Mouse (Mus musculus): ENCODE measurements around the gene Gpr62. TPM values are rescaled to one million over a fixed set of nuclear protein-coding genes. Genes with fewer than 3 reads are reported as not detected.

Gene Gpr62
- polyA plus RNA-seq, 1 experiment from 2014 or later, result 0.13 TPM

DNA sequence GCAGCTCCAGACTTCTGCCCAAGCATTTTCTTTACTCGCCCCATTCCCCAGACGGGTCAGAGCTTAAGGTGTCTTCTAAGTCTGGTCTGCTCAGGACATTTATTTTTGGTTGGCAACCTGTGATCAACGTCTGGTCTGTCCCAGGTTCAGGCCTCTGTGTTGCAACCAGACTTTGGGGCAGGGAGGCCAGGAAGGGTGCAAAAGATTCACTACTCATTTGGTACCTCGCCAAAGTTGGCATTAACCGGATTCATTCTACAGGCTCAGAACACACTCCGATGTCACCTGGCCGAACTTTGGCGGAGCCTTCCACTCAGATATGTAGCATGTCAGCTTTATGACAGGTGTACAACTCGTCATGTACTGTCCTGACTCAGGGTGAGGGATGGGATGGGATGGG is 17.8 kb downstream of the Gpr62 start:
- H3K4me2 ChIP-seq (ENCODE audit: low read depth, low read length), result peak overlapping the region; percentile 93
- ATAC-seq (replicated peaks; ENCODE audit: extremely low read depth, insufficient read depth, low FRiP score), result peak; percentile 1; the same call in 1 of the 2 replicates
- peak overlapping the region; percentile 65 for H3K4me3 ChIP-seq (ENCODE audit: low read length)
- 34% methylated on average over 9 of the region's 9 CpGs for WGBS
- H3K9ac ChIP-seq (ENCODE audit: low read length), result peak overlapping the region; percentile 71
- H3K36me3 ChIP-seq (ENCODE audit: control insufficient read depth, insufficient read depth), result no peaks in the 10 kb centered on the region
- H3K4me1 ChIP-seq (ENCODE audit: control insufficient read depth, insufficient read depth, low read length), result peaks cover 31% of the 10 kb centered on the region
- peak overlapping the region; percentile 19 for H3K27ac ChIP-seq (ENCODE audit: low read length)
- H3K9me3 ChIP-seq (replicated peaks; ENCODE audit: control insufficient read depth, low read length), result no peaks in the 10 kb centered on the region
- no peaks in the 10 kb centered on the region for H3K27me3 ChIP-seq (ENCODE audit: control insufficient read depth, insufficient read depth, low read length)

DNA sequence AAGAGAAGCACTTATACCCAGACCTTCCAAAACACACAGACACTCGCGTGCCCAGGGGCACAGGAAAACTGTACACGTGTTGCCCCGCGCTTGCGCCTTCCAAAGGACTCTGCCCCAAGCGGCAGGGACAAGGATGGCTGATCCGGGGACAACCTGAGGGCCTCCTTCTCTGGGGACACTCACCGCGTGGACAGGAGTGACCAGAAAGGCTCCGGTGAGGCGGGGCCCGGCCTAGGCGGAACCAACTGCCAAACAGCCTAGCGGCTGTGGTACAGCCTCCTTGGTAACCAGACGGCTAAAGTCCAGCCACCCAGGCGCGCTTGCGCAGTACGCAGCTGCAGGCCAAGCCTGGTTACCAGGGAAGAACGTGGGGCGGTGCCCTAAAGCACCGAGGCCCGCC is 18.4 kb downstream of the Gpr62 start, which contains the start of the genes Abhd14b and Abhd14a:
Gene Abhd14b (plus strand): TSS at position 112 of the 400 bp plus-strand sequence.
Gene Abhd14a (minus strand): TSS at position 331 of the 400 bp plus-strand sequence.
- ATAC-seq (replicated peaks; ENCODE audit: extremely low read depth, insufficient read depth, low FRiP score), result peak; percentile 86

DNA sequence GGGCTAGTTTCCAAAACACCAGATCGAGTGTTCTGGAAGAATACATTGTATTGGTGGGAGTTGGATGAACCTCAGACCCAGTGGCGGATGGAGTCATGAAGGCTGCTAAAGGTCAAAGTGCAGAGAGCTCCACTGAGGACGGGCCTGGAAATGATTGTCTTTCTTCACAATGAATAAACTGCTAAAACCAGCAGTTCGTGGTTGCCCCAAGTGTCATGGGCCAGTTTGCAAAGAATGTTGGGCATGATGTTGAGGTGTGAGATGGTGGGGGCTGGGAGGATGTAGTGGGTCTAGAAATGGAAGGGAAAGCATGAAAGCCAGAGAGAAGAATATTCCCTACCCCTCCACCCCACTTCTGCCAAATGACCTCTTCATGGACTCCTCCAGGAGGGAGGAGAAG is 20.9 kb downstream of the Gpr62 start:
- Histone ChIP-seq H3K36me3 (ENCODE audit: control insufficient read depth, insufficient read depth) (no peaks in the 10 kb centered on the region), H3K9ac (ENCODE audit: low read length) (no peak overlapping the region), H3K9me3 (replicated peaks; ENCODE audit: control insufficient read depth, low read length) (no peaks in the 10 kb centered on the region), H3K27me3 (ENCODE audit: control insufficient read depth, insufficient read depth, low read length) (no peaks in the 10 kb centered on the region), H3K4me1 (ENCODE audit: control insufficient read depth, insufficient read depth, low read length) (peaks cover 14% of the 10 kb centered on the region), H3K27ac (ENCODE audit: low read length) (no peak overlapping the region), H3K4me2 (ENCODE audit: low read depth, low read length) (no peak overlapping the region), H3K4me3 (ENCODE audit: low read length) (no peak overlapping the region)
- WGBS, result 83% methylated on average over 4 of the region's 4 CpGs
- no peak for ATAC-seq (replicated peaks; ENCODE audit: extremely low read depth, insufficient read depth, low FRiP score)

More for the DNA sequence above, 18.4 kb downstream of the Gpr62 start, which contains the start of the genes Abhd14b and Abhd14a:
- H3K27ac ChIP-seq (ENCODE audit: low read length), result peak within 1 kb of the TSS; percentile 83
- WGBS, result under 1% methylated on average over 24 of the region's 24 CpGs
- H3K9ac ChIP-seq (ENCODE audit: low read length), result peak within 1 kb of the TSS; percentile 81
- no peaks in the 10 kb centered on the region for H3K36me3 ChIP-seq (ENCODE audit: control insufficient read depth, insufficient read depth)
- H3K4me2 ChIP-seq (ENCODE audit: low read depth, low read length), result peak within 1 kb of the TSS; percentile 93
- peak within 1 kb of the TSS; percentile 65 for H3K4me3 ChIP-seq (ENCODE audit: low read length)
- H3K9me3 ChIP-seq (replicated peaks; ENCODE audit: control insufficient read depth, low read length), result no peaks in the 10 kb centered on the region
- H3K27me3 ChIP-seq (ENCODE audit: control insufficient read depth, insufficient read depth, low read length), result no peaks in the 10 kb centered on the region
- peaks cover 25% of the 10 kb centered on the region for H3K4me1 ChIP-seq (ENCODE audit: control insufficient read depth, insufficient read depth, low read length)

DNA sequence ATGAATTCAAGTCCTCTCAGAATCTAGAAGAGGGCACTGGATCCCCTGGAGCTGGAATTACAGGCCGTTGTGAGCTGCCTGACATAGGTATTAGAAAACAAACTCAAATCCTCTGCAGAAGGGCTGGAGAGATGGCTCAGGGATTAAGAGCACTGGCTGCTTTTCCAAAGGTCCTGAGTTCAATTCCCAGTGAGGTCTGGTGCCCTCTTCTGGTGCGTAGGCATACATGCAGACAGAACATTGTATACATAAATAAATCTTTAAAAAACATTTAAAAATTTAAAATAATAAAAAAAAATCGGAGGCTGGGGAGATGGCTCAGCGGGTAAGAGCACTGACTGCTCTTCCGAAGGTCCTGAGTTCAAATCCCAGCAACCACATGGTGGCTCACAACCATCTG is 23.1 kb downstream of the Gpr62 start:
- H3K4me3 ChIP-seq (ENCODE audit: low read length), result no peak overlapping the region
- H3K4me2 ChIP-seq (ENCODE audit: low read depth, low read length), result no peak overlapping the region
- H3K36me3 ChIP-seq (ENCODE audit: control insufficient read depth, insufficient read depth), result no peaks in the 10 kb centered on the region
- H3K9me3 ChIP-seq (replicated peaks; ENCODE audit: control insufficient read depth, low read length), result no peaks in the 10 kb centered on the region
- ATAC-seq (replicated peaks; ENCODE audit: extremely low read depth, insufficient read depth, low FRiP score), result no peak
- H3K9ac ChIP-seq (ENCODE audit: low read length), result no peak overlapping the region
- H3K27ac ChIP-seq (ENCODE audit: low read length), result no peak overlapping the region
- 76% methylated on average over 5 of the region's 5 CpGs for WGBS
- peaks cover 10% of the 10 kb centered on the region for H3K4me1 ChIP-seq (ENCODE audit: control insufficient read depth, insufficient read depth, low read length)
- H3K27me3 ChIP-seq (ENCODE audit: control insufficient read depth, insufficient read depth, low read length), result no peaks in the 10 kb centered on the region

DNA sequence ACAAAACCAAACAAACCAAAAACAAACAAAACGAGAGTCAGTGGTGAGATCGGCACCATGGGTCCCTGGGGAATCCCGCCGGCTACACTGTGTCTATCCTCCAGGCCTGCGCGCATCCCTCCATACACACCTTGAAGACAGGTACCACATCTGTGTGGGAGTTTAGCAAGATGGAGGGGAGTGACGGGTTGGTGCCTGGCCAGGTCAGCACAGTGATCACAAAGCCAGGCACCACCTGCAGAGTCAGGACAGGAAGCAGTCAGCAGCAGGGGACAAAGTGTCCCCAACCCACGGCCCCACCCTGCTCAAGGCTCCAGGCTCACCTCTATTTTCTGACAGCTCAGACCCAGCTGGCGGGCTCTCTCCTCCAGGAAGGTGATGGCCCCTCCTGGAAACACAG is 29.2 kb downstream of the Gpr62 start:
- Histone ChIP-seq H3K36me3 (ENCODE audit: control insufficient read depth, insufficient read depth) (peaks cover 22% of the 10 kb centered on the region), H3K27me3 (ENCODE audit: control insufficient read depth, insufficient read depth, low read length) (no peaks in the 10 kb centered on the region), H3K27ac (ENCODE audit: low read length) (no peak overlapping the region), H3K9ac (ENCODE audit: low read length) (0 out of 2 replicates have a peak overlapping the region, but pooled peaks have one; percentile 11), H3K4me3 (ENCODE audit: low read length) (no peak overlapping the region), H3K4me2 (ENCODE audit: low read depth, low read length) (no peak overlapping the region), H3K9me3 (replicated peaks; ENCODE audit: control insufficient read depth, low read length) (no peaks in the 10 kb centered on the region), H3K4me1 (ENCODE audit: control insufficient read depth, insufficient read depth, low read length) (peaks cover 11% of the 10 kb centered on the region)
- ATAC-seq (replicated peaks; ENCODE audit: extremely low read depth, insufficient read depth, low FRiP score), result no peak
- 78% methylated on average over 9 of the region's 9 CpGs for WGBS

DNA sequence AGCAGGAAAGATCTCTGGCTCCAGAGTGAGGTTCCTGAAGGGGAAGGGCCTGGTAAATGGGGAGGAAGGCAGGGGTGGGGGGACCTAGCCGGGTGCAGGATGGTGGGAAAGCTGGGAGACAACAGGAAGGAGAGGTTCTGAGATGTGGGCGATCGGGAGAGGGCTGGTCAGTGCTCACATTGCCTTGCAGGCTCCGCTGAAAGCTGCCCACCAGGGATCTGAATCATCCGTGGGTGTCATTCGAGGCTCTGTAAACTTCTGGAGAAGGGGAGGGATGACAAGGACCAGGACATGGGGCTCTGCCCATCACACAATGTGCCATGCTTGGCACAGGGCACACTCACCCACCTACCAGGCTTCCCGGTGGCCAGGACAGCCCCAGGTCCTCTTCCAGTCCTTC is 32.3 kb downstream of the Gpr62 start:
- no peak overlapping the region for H3K9ac ChIP-seq (ENCODE audit: low read length)
- no peaks in the 10 kb centered on the region for H3K27me3 ChIP-seq (ENCODE audit: control insufficient read depth, insufficient read depth, low read length)
- H3K4me1 ChIP-seq (ENCODE audit: control insufficient read depth, insufficient read depth, low read length), result peaks cover 17% of the 10 kb centered on the region
- no peaks in the 10 kb centered on the region for H3K9me3 ChIP-seq (replicated peaks; ENCODE audit: control insufficient read depth, low read length)
- no peak overlapping the region for H3K4me3 ChIP-seq (ENCODE audit: low read length)
- H3K27ac ChIP-seq (ENCODE audit: low read length), result no peak overlapping the region
- H3K4me2 ChIP-seq (ENCODE audit: low read depth, low read length), result no peak overlapping the region
- H3K36me3 ChIP-seq (ENCODE audit: control insufficient read depth, insufficient read depth), result peaks cover 29% of the 10 kb centered on the region
- ATAC-seq (replicated peaks; ENCODE audit: extremely low read depth, insufficient read depth, low FRiP score), result no peak
- 66% methylated on average over 7 of the region's 7 CpGs for WGBS

DNA sequence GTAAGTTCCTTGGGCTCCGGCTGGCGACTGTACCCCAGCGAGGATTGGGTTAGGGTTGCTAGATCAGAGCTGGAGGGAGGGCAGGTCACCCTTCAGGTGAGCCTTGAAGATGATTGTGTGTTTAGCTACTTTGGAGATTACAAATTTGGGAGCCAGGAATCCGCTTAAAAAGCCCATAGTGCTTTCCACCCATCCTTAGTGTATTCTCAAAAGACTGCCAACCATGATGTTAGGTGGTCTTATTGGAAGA is 35.8 kb downstream of the Gpr62 start:
- Histone ChIP-seq H3K4me3 (ENCODE audit: low read length) (peak overlapping the region; percentile 92), H3K4me1 (ENCODE audit: control insufficient read depth, insufficient read depth, low read length) (peaks cover 10% of the 10 kb centered on the region), H3K9me3 (replicated peaks; ENCODE audit: control insufficient read depth, low read length) (no peaks in the 10 kb centered on the region), H3K27me3 (ENCODE audit: control insufficient read depth, insufficient read depth, low read length) (no peaks in the 10 kb centered on the region), H3K4me2 (ENCODE audit: low read depth, low read length) (peak overlapping the region; percentile 87), H3K9ac (ENCODE audit: low read length) (peak overlapping the region; percentile 96), H3K36me3 (ENCODE audit: control insufficient read depth, insufficient read depth) (peaks cover 29% of the 10 kb centered on the region), H3K27ac (ENCODE audit: low read length) (peak overlapping the region; percentile 92)
- 0% methylated on average over 4 of the region's 4 CpGs for WGBS
- no peak for ATAC-seq (replicated peaks; ENCODE audit: extremely low read depth, insufficient read depth, low FRiP score)

DNA sequence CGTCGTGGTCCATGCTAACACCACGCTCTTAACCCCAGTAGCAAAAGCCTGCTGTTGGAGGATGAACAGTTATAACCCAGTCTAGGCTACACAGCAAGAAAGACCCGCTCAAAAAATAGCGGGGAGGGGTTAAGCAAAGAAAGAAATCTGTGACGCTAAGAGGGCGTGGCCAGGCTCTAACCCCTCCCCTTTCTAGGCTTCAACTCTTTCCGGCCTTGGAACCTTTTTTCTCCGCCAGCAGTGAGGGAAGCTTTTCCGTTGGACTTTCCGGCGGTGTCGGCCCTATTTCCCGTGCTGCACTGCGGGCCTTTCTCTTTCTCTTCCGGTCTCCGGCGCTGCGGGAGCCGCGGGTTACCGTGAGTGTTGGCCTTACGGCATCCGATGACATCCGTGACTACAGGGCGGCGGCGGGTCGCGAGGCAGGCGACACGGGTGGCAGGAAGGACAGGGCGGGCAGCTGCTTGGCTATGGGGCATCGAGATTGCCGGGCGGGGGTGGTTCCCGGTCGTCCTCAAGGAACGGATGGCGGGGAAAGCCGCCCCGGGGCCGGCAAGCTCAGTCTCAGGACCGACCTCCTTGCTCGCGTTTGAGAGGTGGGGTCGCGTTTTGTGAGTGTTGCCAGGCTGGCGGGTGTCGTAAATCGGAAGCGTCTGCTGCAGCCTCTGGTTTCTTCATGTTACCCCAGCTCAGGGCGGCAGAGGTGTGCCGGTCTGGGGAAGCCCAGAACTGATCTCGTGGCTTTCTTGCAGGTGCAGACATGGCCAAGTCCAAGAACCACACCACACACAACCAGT is 36.3 kb downstream of the Gpr62 start, which contains the start of gene Rpl29:
Gene Rpl29 (plus strand): TSS at position 234 of the 794 bp plus-strand sequence.
- under 1% methylated on average over 53 of the region's 55 CpGs for WGBS
- peak within 1 kb of the TSS; percentile 96 for H3K9ac ChIP-seq (ENCODE audit: low read length)
- peak within 1 kb of the TSS; percentile 92 for H3K4me3 ChIP-seq (ENCODE audit: low read length)
- H3K4me1 ChIP-seq (ENCODE audit: control insufficient read depth, insufficient read depth, low read length), result peaks cover 10% of the 10 kb centered on the region
- no peaks in the 10 kb centered on the region for H3K27me3 ChIP-seq (ENCODE audit: control insufficient read depth, insufficient read depth, low read length)
- H3K4me2 ChIP-seq (ENCODE audit: low read depth, low read length), result peak within 1 kb of the TSS; percentile 87
- peak; percentile 93 for ATAC-seq (replicated peaks; ENCODE audit: extremely low read depth, insufficient read depth, low FRiP score)
- peak within 1 kb of the TSS; percentile 95 for H3K27ac ChIP-seq (ENCODE audit: low read length)
- no peaks in the 10 kb centered on the region for H3K9me3 ChIP-seq (replicated peaks; ENCODE audit: control insufficient read depth, low read length)
- peaks cover 29% of the 10 kb centered on the region for H3K36me3 ChIP-seq (ENCODE audit: control insufficient read depth, insufficient read depth)

DNA sequence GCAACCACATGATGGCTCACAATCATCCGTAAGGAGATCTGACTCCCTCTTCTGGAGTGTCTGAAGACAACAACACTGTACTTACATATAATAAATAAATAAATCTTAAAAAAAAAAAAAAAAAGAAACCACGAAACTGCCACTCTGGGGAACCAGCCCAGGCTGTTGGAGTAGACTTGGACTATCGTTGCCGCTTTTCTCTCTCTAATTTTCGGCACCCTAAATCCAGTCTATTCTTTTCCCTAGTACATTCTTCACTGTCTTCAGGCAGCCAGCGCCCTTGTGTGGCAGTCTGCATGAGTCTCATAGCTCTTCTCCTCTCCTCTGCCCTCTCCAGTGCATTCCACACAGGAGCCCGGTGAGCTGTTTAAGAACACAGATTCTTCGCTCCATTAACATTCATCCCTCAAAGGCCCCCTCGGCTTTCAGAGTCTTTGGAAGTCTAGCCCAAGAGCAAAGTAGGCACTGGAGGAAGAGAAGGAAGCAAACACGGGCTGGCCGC is 37.0 kb downstream of the Gpr62 start:
- Histone ChIP-seq H3K9ac (ENCODE audit: low read length) (peak overlapping the region; percentile 69), H3K9me3 (replicated peaks; ENCODE audit: control insufficient read depth, low read length) (no peaks in the 10 kb centered on the region), H3K4me2 (ENCODE audit: low read depth, low read length) (peak overlapping the region; percentile 74), H3K27ac (ENCODE audit: low read length) (peak overlapping the region; percentile 95), H3K36me3 (ENCODE audit: control insufficient read depth, insufficient read depth) (peaks cover 28% of the 10 kb centered on the region), H3K27me3 (ENCODE audit: control insufficient read depth, insufficient read depth, low read length) (no peaks in the 10 kb centered on the region), H3K4me3 (ENCODE audit: low read length) (peak overlapping the region; percentile 92), H3K4me1 (ENCODE audit: control insufficient read depth, insufficient read depth, low read length) (peaks cover 10% of the 10 kb centered on the region)
- ATAC-seq (replicated peaks; ENCODE audit: extremely low read depth, insufficient read depth, low FRiP score), result peak; percentile 54
- 13% methylated on average over 11 of the region's 11 CpGs for WGBS
